Mouse (Mus musculus) neural tube, embryonic 14.5 days (tissue): Measurements from ENCODE around the gene Tspan17. TPM values are rescaled to one million over a fixed set of nuclear protein-coding genes. Genes with fewer than 3 reads are reported as not detected.
A peak's percentile ranks its signal among the peaks of the same experiment; 100 is the strongest.

Experiments used
- ATAC-seq: fragments of 200-750 bp; cut with Nextera tagmentation; 2 replicates; pipeline ENCODE4 v1.8.0; 2017; ENCODE audit warnings: low read depth, mild to moderate bottlenecking, moderate TSS enrichment, moderate library complexity
- H3K27ac ChIP-seq: fragments of 300-500 bp; sonication (generic); 2 replicates; pipeline ENCODE4 v1.5.1; 2014; ENCODE audit warnings: low read depth, mild to moderate bottlenecking, control low read depth, low read length, moderate library complexity, mixed read lengths
- H3K27me3 ChIP-seq: fragments of 300-500 bp; sonication (generic); 2 replicates; pipeline ENCODE4 v1.6.1; 2014; ENCODE audit warnings: low read length; ENCODE audit not compliant: control insufficient read depth, insufficient read depth
- H3K36me3 ChIP-seq: fragments of 300-500 bp; sonication (generic); 2 replicates; pipeline ENCODE4 v1.6.1; 2014; ENCODE audit warnings: low read length, mixed read lengths; ENCODE audit not compliant: control insufficient read depth, insufficient read depth
- H3K4me1 ChIP-seq: fragments of 300-500 bp; sonication (generic); 2 replicates; pipeline ENCODE4 v1.6.1; 2014; ENCODE audit warnings: low read length; ENCODE audit not compliant: control insufficient read depth, insufficient read depth
- H3K4me2 ChIP-seq: fragments of 300-500 bp; sonication (generic); 2 replicates; pipeline ENCODE4 v1.6.1; 2014; ENCODE audit warnings: mild to moderate bottlenecking, low read depth, low read length, control low read depth
- H3K4me3 ChIP-seq: fragments of 300-500 bp; sonication (generic); 2 replicates; pipeline ENCODE4 v1.5.1; 2014; ENCODE audit warnings: low read depth, low read length, control low read depth, mixed read lengths
- H3K9ac ChIP-seq: fragments of 300-500 bp; sonication (generic); replicated peaks from 2 replicates; pipeline ENCODE4 v1.6.1; 2014; ENCODE audit warnings: low read depth, mild to moderate bottlenecking, control low read depth, low read length, mixed read lengths
- H3K9me3 ChIP-seq: fragments of 300-500 bp; sonication (generic); 2 replicates; pipeline ENCODE4 v1.6.1; 2016; ENCODE audit warnings: low read length; ENCODE audit not compliant: control insufficient read depth
- WGBS: fragments of 180-500 bp; shearing (Covaris S2); extraction: QIAGEN DNeasy Blood & Tissue Kit; methylation state at CpG from one replicate; pipeline ENCODE4 v1.1.7; 2014; 5-methylcytosine and 5-hydroxymethylcytosine counted together
- polyA plus RNA-seq: library from polyadenylated mRNA; unstranded; fragments of >200 nt; fragmentation: Nextera tagmentation; extraction: Ambion mirVana; gene quantifications from 2 replicates; pipeline ENCODE4 v1.2.1, GENCODE M21; 2014

Tspan17 gene
- polyA plus RNA-seq, 1 experiment from 2014 or later, result 78.1 TPM

DNA sequence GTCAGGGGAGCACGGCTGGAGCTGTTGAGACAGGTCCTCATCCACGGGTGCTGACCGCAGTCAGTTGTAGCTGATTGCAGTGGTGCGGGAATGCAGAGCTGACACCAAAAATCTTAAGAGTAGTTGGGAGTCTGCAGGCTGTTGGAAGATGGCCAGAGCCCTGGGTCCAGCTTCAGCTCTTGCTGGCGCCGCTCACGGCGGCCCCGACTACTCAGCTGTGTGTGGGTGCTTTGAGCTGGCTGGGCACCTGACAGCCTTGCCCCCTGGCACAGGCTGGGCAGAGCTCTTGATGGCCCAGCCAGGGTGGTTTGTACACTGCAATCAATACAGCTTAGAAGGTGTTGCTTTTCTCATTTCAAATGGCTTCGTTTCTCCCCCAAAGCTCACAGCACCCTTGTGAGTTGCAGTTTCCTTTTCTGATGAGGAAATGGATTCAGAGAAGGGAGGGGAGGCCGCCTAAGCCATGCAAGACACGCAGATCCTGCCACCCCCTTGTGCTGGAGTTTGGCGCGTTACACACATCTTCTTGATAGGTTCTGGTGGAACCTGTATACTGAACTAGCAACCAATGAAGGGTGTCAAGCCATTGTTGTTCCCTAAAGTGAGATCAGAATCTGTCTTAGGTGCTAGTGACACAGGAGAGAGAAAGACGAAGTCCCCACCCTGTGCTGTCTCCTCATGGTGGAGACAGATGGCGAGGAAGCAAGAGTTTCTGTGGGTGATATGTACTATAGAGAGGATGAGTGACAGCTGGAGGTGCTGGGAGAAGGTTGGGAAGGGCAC, 8.9 kb downstream of the Tspan17 start:
- H3K4me3 ChIP-seq, result no peak overlapping the region
- no peaks in the 10 kb centered on the region for H3K9me3 ChIP-seq
- ATAC-seq, result no peak
- H3K4me1 ChIP-seq, result no peaks in the 10 kb centered on the region
- WGBS, result 82% methylated on average over 16 of the region's 16 CpGs
- H3K4me2 ChIP-seq, result no peak overlapping the region
- no peak overlapping the region for H3K27ac ChIP-seq
- H3K36me3 ChIP-seq, result no peaks in the 10 kb centered on the region
- H3K27me3 ChIP-seq, result no peaks in the 10 kb centered on the region
- no peak overlapping the region for H3K9ac ChIP-seq

DNA sequence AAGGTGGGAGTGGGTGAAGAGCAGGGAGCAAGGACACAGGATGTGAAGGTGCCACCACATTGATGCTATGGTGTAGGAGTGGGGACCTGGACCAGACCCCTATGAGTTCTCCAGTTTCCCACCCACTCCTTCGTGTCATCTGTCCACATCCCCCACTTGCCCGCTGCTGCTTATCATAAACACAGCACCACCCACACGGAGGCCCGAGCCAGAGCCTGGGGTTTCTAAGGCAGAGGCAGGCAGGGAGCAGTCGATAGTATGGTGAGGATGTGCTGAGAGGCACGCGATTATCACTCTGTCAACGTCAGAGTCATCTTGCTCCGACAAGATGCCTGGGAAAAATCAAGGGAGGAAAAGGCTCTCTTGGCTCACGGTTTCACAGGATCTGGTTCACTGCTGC, 9.6 kb downstream of the Tspan17 start:
- no peak overlapping the region for H3K27ac ChIP-seq
- H3K4me1 ChIP-seq, result no peaks in the 10 kb centered on the region
- H3K4me3 ChIP-seq, result no peak overlapping the region
- ATAC-seq, result no peak; the same call in 1 of the 2 replicates
- WGBS, result 85% methylated on average over 10 of the region's 10 CpGs
- H3K9ac ChIP-seq, result no peak overlapping the region
- no peaks in the 10 kb centered on the region for H3K27me3 ChIP-seq
- no peak overlapping the region for H3K4me2 ChIP-seq
- H3K36me3 ChIP-seq, result no peaks in the 10 kb centered on the region
- H3K9me3 ChIP-seq, result no peaks in the 10 kb centered on the region

DNA sequence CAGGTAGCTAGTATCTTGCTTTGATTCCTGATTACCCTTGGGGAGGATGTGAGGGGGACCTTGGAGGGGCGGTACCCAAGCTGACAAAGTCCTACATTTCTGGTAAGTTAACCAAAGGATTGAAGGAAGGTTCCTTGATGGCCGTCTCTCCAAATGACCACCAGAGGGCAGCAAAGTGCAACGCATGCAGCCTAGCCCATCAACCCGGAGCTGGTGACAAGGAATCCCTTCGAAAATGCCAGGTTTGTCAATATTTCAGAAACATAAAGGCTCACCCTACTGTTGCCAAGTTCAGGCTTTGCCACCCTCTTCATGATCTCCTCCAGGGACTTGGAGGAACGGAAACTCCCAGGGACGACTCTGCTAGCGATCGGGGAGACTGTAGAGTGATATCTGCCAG, 10.5 kb downstream of the Tspan17 start:
- no peak overlapping the region; the same call in 1 of the 2 replicates for H3K4me2 ChIP-seq
- no peak for ATAC-seq
- H3K9ac ChIP-seq, result 0 out of 2 replicates have a peak overlapping the region, but pooled peaks have one; percentile 11
- H3K27ac ChIP-seq, result no peak overlapping the region
- 19% methylated on average over 9 of the region's 9 CpGs for WGBS
- no peaks in the 10 kb centered on the region for H3K9me3 ChIP-seq
- no peaks in the 10 kb centered on the region for H3K27me3 ChIP-seq
- H3K4me1 ChIP-seq, result no peaks in the 10 kb centered on the region
- no peak overlapping the region for H3K4me3 ChIP-seq
- H3K36me3 ChIP-seq, result no peaks in the 10 kb centered on the region

GRCm38 (mm10) chr13:54800206-54800605, 11.0 kb downstream of the Tspan17 start:
- Histone ChIP-seq H3K4me3 (no peak overlapping the region), H3K27me3 (no peaks in the 10 kb centered on the region), H3K4me2 (no peak overlapping the region), H3K36me3 (no peaks in the 10 kb centered on the region), H3K9ac (no peak overlapping the region), H3K9me3 (no peaks in the 10 kb centered on the region), H3K4me1 (no peaks in the 10 kb centered on the region), H3K27ac (no peak overlapping the region)
- ATAC-seq, result no peak
- 83% methylated on average over 4 of the region's 4 CpGs for WGBS

DNA sequence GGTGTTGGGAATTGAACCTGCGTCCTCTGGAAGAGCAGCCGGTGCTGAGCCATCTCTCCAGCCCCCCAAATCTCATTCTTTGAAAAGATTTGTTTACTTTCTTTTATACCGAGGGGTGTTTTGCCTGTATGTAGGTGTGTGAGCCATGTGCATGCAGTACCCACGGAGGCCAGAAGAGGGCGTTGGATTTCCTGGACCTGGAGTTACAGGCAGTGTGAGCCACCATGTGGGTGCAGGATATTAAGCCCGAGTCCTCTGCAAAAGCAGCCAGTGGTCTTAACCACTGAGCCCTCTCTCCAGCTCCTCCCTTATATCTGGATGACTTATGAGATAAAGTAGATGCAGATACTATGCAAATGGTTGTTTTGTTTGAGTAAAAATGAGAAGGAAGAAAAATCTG, 13.8 kb downstream of the Tspan17 start:
- ATAC-seq, result no peak
- no peaks in the 10 kb centered on the region for H3K9me3 ChIP-seq
- H3K4me3 ChIP-seq, result no peak overlapping the region
- H3K36me3 ChIP-seq, result no peaks in the 10 kb centered on the region
- H3K27ac ChIP-seq, result no peak overlapping the region
- H3K27me3 ChIP-seq, result no peaks in the 10 kb centered on the region
- H3K9ac ChIP-seq, result no peak overlapping the region
- 86% methylated on average over 6 of the region's 6 CpGs for WGBS
- no peak overlapping the region for H3K4me2 ChIP-seq
- no peaks in the 10 kb centered on the region for H3K4me1 ChIP-seq

DNA sequence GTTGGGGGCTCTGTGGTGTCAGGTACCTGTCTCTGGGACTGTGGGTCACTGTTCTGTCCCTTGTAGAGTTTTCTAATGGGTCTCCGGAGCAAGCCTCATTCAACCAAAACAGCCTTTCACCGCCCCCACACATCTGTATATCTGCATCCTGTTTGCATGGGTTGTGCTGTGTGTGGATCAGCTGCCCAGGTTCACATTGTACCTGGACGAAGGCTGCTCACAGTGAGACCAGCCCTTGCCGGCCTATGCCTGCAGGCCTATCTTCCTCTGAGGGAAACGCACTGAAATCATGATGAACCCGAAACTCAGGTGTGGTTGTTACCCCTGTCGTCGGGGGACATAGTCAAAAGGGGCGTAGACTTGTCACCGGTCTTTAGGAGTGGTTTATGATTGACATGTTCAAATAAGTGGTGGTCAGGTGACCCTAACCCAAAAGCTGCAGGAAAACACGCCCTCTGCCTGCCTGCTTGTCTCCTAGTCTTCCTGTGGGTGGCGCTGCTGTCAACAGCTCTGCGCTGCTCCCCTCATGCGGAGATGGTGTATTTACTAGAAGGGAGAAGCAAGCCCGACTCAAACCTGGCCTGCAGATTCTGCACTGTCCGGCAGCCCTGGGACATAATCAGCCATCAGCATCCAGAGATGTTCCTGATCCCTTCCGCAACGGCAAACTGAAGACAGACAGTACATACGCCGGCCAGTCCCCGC, 16.1 kb downstream of the Tspan17 start:
- Histone ChIP-seq H3K9me3 (no peaks in the 10 kb centered on the region), H3K4me2 (no peak overlapping the region), H3K27me3 (no peaks in the 10 kb centered on the region), H3K27ac (no peak overlapping the region), H3K4me3 (no peak overlapping the region), H3K9ac (no peak overlapping the region), H3K36me3 (no peaks in the 10 kb centered on the region), H3K4me1 (no peaks in the 10 kb centered on the region)
- ATAC-seq, result no peak
- WGBS, result 44% methylated on average over 21 of the region's 21 CpGs

- no peak for ATAC-seq
- 12% methylated on average over 13 of the region's 13 CpGs for WGBS
- H3K27ac ChIP-seq, result no peak overlapping the region
- H3K9ac ChIP-seq, result no peak overlapping the region
- peaks cover 3% of the 10 kb centered on the region; the same call in 1 of the 2 replicates for H3K9me3 ChIP-seq
- H3K36me3 ChIP-seq, result no peaks in the 10 kb centered on the region
- H3K27me3 ChIP-seq, result no peaks in the 10 kb centered on the region
- no peak overlapping the region for H3K4me3 ChIP-seq
- H3K4me2 ChIP-seq, result no peak overlapping the region
- no peaks in the 10 kb centered on the region for H3K4me1 ChIP-seq
These were observed 17.3 kb downstream of the Tspan17 start for GRCm38 (mm10) chr13:54806434-54806976.

DNA sequence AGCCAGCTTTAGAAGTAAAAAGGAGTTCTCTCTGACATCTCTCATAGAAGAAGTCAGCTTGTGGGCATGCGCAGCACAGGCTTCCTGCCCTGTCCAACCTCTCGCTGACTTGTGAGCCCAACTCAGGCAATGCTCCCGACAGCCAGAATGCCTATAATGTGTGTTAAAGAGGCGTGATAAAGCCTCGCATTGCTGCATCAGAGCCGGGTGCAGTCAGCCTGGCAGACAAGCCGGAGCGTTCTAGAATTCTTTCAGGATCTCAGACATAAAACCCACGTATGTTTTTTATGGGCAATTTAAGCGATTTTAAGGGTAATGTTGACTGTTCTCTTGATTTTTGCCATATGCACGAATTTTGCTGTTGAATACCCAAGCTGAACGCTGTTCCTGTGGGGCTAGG, 18.9 kb downstream of the Tspan17 start:
- no peaks in the 10 kb centered on the region for H3K4me1 ChIP-seq
- no peaks in the 10 kb centered on the region for H3K27me3 ChIP-seq
- no peak overlapping the region for H3K27ac ChIP-seq
- no peak overlapping the region for H3K4me2 ChIP-seq
- H3K36me3 ChIP-seq, result no peaks in the 10 kb centered on the region
- ATAC-seq, result no peak
- no peak overlapping the region for H3K9ac ChIP-seq
- H3K4me3 ChIP-seq, result no peak overlapping the region
- 73% methylated on average over 12 of the region's 12 CpGs for WGBS
- peaks cover 3% of the 10 kb centered on the region; the same call in 1 of the 2 replicates for H3K9me3 ChIP-seq

DNA sequence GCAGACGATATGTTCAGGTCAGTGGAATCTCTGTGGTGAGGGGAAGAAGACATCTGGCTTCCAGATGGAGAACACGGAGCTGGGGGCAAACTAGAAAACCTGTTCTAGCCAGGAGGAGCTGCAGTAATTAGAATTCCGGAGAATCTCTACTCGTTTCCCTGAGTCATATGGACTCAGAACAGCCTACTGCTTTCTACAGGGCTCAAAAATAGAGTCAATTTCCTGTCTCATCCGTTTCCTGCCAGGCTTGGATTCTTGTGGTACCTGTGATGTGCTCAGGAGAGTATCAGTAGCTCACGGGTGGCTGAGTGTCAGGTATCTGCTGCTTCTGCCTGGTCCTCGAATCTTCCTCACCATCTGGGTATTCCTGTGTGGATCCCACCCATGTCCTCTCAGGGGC, 22.3 kb downstream of the Tspan17 start:
- Histone ChIP-seq H3K9me3 (peaks cover 3% of the 10 kb centered on the region; the same call in 1 of the 2 replicates), H3K4me3 (no peak overlapping the region), H3K36me3 (no peaks in the 10 kb centered on the region), H3K27me3 (no peaks in the 10 kb centered on the region), H3K4me2 (no peak overlapping the region), H3K4me1 (no peaks in the 10 kb centered on the region), H3K27ac (no peak overlapping the region), H3K9ac (no peak overlapping the region)
- no peak for ATAC-seq
- 65% methylated on average over 7 of the region's 7 CpGs for WGBS
